Mouse (Mus musculus): ENCODE measurements around the gene Rnf185.

The Rnf185 gene

GRCm38 (mm10) chr11:3390789-3391188 is 61.4 kb downstream of the Rnf185 start:
- no peak for DNase-seq

DNA sequence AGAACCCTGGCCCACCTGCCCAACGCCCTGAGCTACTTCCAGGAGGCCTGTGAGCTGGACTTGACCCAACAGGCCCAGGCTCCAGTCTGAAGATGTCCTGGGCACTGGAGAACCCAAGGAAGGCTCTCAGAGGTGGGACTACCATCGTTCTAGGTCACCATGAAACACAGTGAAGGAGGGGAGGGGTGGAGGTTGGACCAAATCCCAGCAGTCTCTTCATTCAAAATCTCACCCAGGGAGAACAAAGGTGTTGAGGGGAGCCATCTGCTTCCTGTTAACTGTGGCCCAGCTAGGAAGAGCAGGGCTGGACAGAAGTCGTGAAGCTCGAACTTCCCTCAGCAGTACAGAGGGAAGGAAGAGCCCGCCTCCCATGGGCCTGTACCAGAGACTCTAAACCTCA is 62.2 kb downstream of the Rnf185 start:
- no peak for DNase-seq

- no peak for DNase-seq
Observed at GRCm38 (mm10) chr11:3387482-3388196, 64.5 kb downstream of the Rnf185 start.

GRCm38 (mm10) chr11:3386941-3387368 is 65.2 kb downstream of the Rnf185 start:
- DNase-seq: peak; percentile 84

DNA sequence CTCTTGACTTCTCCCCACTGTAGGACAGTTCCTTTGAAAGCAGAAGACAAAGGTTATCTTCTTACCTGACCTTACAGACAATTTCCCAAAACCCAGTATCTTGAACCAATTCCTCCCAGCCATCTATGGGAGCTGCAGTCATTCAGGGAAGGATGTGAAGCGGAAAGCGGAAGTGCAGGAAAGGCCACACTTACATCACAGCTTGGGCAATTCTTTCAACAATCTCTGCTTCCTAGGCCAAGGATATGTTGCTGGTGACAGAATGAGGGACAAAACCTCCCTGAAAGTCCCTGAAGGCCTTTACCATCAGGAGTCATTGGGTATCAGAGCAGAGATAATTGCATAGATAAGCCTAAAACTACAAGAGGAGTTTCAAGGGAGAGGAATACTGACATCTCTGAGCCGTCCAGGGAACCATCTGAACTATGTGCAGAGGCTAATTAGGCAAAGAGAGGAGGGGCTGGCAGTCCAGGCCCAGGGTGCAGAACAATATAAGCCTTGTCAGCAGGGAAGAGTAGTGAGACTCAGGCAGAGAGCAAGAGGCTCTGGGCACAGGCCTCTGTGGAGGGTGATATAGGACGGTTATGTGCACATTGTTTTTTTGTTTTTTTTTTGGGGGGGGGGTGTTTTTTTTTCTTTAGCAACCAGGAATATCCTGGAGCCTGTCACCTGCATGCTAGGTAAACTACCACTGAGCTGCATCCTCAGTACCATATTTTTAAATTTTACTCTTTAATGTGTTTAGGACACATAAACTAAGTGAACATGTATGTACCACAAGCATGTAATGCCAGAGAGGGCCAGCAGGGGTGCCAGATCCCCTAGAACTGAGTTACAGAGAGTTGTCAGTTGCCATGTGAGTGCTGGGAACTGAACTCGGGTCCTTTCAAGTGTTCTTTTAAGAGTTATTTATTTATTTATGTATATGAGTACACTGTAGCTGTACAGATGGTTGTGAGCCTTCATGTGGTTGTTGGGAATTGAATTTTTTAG is 69.3 kb downstream of the Rnf185 start:
- no peak for DNase-seq

DNA sequence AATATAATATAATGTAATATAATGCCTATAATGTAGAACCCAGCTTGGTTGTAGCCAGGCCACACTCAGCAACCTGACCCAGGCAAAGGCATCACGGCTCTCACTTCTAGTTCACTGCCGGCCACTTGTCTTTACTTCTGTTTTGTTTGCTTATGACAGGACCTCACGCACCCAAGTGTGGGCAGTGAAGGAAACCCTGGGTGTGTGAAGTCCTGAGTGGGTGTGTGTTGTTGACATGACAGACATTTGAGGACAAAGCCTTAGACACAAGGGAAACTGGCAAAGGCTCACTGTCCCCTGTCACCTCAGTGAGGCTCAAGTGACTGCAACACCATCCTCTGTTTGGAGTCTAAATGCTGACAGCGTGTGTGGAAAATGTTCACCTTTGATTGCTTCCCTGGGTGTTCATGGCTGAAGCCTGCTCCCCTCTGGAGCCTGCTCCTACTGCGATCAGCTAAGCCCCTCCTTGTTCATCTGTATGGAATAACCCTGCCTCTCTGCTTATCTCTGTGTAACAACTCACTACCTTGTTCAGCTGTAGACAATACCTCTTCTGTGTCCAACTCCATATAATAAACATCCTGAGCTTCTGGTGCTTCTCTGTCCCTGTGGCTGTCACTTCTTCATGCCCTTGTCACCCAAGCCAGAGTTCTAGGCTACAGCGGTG is 70.9 kb downstream of the Rnf185 start:
- no peak for DNase-seq

DNA sequence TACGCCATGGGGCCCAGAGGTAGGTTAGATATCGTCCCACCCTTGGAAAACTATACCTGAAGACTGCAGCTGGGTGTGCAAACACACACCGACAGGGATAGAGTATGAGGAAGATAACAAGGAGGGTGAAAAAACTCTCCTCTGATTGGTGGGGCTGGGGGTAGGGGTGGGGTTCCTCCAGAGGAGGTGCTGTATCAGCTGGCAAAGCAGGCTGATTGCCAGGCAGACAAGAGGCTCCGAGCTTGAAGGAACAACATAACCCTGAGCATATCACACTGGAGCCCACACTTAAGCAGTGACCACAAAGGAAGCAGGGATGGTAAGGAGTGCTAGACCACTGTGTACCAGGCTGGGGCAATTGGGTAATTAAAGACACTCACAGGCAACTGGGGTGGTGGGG is 72.7 kb downstream of the Rnf185 start:
- no peak for DNase-seq

GRCm38 (mm10) chr11:3374741-3375140 is 77.4 kb downstream of the Rnf185 start:
- DNase-seq: no peak

DNA sequence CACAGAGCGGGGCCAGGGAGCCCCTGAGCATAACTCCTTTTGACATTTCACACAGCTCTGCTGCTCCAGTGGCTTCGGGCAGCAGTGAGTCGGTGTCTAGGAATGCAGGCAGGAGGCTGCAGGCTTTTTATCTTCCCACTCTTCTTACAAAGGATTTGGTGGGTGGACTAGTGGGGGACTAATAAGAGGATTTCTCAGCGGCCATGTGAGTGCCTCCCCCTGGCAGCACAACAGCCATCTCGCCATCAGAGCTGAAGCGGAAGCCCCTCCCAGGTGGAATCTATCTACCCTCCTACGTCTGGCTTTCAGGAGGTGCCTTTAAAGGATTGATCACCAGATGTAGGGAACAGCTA is 77.9 kb downstream of the Rnf185 start:
- no peak for DNase-seq

DNA sequence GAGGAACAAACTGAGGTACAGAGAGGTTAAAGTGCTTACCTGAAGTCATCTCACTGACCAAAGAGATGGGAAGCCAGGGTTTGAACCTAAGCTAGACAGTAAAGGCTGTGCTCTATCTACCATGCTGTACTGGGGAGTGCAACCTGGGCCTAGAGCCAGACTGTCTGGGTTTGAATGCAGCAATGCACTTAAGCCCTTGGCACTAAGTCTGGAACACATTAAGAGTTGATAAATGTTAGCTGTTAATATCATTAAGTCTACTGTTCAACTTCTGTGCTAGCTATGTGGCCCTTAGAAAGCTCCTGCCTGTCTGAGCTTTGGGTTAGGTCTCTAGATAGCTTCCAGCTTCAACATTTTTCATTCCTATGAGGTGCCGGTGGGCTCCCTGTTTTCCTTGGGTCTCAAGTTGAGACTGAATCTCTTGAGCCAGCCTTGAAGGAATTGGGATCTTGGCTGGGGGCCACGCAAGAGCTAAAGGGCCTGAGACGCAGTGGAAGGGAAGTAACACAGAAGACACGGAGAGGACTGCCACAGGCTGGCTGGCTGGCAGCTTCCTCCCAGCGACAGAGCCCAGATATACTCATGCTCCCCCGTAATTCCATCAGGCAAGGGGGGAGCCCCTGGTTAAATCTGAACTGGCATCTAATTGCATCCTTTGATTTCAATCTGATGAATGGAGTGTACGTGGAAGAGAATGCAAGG is 78.4 kb downstream of the Rnf185 start:
- DNase-seq: no peak

DNA sequence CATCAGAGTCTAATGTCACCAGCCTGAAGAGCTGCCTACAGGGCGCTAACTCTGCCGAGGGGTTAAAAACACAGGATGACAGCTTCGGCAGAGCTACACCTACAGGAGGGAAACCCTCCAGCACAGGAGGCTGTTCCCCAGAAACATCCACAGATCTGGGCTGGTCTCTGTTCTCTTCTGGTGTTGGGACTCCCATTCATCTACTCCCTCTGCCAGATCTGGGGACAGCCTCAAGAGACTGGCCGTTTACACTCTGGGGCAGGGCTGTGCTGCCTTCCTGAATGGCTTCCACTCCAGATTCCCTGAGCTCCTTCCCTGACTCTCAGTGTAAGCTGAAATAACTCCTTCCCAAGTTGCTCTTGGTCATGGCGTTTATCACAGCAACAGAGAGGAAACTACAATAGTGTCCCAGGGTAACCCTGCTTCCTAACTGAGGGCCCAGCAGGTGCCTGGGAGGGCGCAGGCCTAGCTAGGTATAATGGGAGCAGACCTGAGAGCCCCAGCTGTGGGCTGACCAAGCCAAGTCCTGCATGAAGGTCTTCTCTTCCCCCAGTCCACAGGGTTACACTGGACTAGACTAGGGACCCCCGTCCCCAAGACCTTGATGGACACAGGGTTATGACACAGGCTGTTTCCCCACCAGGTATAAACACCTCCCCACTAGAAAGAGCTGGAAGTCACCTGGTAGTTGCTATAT is 80.4 kb downstream of the Rnf185 start:
- DNase-seq: no peak

GRCm38 (mm10) chr11:3370928-3371598 is 81.1 kb downstream of the Rnf185 start:
- peak; percentile 85 for DNase-seq

DNA sequence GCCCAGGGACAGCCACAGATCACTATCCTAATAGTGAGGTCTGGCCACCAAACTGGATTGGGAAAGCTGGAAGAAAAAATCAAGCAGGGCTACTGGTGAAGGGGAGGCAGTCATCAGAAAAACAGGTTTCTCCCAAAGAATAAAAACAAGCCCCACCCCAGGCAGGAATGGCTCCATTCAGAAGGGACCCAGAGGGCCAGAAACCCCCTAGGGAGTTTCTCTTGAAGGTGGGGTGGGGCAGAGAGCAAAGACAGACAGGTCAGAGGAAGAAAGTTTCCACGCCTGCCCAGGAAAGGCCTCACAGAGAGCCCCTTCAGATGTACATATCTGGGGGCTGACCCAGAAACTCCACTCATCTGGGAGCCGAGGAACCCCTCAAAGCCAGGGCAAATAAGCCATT is 82.0 kb downstream of the Rnf185 start:
- no peak for DNase-seq

DNA sequence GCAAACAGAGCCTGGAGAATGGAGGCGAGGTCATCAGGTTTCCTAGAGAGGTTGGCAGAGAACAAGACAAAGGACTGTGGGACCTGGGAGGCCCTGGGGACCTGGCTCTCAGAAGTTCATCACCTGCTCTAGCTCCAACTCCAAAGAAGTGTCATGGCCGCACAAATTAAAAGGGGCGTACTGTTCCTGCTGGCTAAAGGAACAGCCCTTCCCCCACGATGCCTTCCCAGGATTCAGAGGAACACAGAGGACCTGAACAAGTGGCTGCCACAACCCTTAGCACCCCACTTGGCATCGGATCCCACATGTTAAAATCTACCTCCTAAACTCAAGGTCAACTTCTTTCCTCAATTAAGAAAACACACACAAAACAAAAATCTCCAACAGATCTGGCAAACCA is 82.7 kb downstream of the Rnf185 start:
- DNase-seq: no peak

DNA sequence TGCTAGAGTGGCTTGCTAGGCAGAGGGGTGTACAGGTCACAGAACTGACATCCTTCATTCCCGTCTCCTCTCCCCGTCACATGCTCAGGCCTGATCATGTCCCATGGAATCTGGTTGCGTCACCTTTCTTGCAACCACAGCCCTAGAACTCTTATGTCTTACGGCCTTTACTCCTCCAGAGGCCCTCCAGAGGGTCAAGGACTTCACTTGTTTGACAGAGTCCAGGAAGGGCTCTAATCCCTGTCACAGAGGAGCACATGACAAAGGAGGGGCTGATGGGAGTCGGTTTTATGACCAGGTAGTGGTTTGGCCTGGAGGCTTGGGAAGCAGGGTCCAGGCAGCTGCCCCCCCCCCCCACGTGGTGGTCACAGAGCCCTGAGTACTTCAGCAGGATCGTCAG is 83.2 kb downstream of the Rnf185 start:
- DNase-seq: no peak

DNA sequence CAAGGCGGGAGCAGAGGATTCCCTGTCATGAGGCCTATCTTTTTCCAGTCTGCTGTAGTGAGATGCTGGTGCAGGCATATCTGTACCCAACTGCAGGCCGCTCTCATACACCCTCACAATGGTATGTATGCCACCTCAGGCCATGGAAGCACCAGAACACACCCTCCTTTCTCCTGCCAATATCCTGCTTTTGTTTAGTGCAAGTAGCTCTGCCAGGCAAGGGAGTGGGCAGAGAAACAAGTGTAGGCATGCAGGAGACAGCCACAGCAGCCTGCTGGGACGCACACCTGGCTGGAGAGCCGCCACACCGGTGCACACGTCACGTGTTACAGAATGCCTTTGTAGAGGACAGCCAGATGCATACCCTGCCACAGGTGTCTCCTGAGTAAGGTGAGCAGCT is 85.8 kb downstream of the Rnf185 start:
- no peak for DNase-seq

Data from right cerebral cortex, postnatal 25 days (tissue).